Mouse (Mus musculus) liver, embryonic 13.5 days (tissue): ENCODE data around the gene Snn. TPM values are rescaled to one million over a fixed set of nuclear protein-coding genes. Genes with fewer than 3 reads are reported as not detected.

ENCODE experiments used
- ATAC-seq: fragments of 200-750 bp; cut with Nextera tagmentation; 2 replicates; pipeline ENCODE4 v1.8.0; 2017; ENCODE audit warnings: low read depth, mild to moderate bottlenecking, moderate number of reproducible peaks, moderate library complexity
- DNase-seq: peaks from one replicate; pipeline ENCODE4 v3.0.0; 2022
- H3K27ac ChIP-seq: fragments of 300-500 bp; sonication (generic); 2 replicates; pipeline ENCODE4 v1.5.1; 2015; ENCODE audit warnings: moderate library complexity, mild to moderate bottlenecking, inconsistent platforms
- H3K27me3 ChIP-seq: fragments of 300-500 bp; sonication (generic); 2 replicates; pipeline ENCODE4 v1.6.1; 2015; ENCODE audit warnings: mild to moderate bottlenecking, inconsistent platforms
- H3K36me3 ChIP-seq: fragments of 300-500 bp; sonication (generic); 2 replicates; pipeline ENCODE4 v1.6.1; 2015; ENCODE audit warnings: mild to moderate bottlenecking, inconsistent platforms
- H3K4me1 ChIP-seq: fragments of 300-500 bp; sonication (generic); replicated peaks from 2 replicates; pipeline ENCODE4 v1.6.1; 2015; ENCODE audit warnings: inconsistent platforms
- H3K4me2 ChIP-seq: fragments of 300-500 bp; sonication (generic); 2 replicates; pipeline ENCODE4 v1.6.1; 2015; ENCODE audit warnings: inconsistent platforms, mild to moderate bottlenecking, moderate library complexity
- H3K4me3 ChIP-seq: fragments of 300-500 bp; sonication (generic); replicated peaks from 2 replicates; pipeline ENCODE4 v1.5.1; 2015; ENCODE audit warnings: mild to moderate bottlenecking, inconsistent platforms
- H3K9ac ChIP-seq: fragments of 300-500 bp; sonication (generic); 2 replicates; pipeline ENCODE4 v1.6.1; 2015; ENCODE audit warnings: mild to moderate bottlenecking, inconsistent platforms
- H3K9me3 ChIP-seq: fragments of 300-500 bp; sonication (generic); replicated peaks from 2 replicates; pipeline ENCODE4 v1.6.1; 2016; ENCODE audit warnings: inconsistent platforms
- WGBS: fragments of 180-500 bp; shearing (Covaris S2); methylation state at CpG from one replicate; pipeline ENCODE4 v1.1.7; 2015; ENCODE audit not compliant: insufficient replicate concordance; 5-methylcytosine and 5-hydroxymethylcytosine counted together
- polyA plus RNA-seq: library from polyadenylated mRNA; unstranded; fragments of >200 nt; fragmentation: Nextera tagmentation; extraction: Ambion mirVana; gene quantifications from 2 replicates; pipeline ENCODE4 v1.2.1, GENCODE M21; 2015

The Snn gene
- polyA plus RNA-seq, 1 experiment from 2014 or later: 3.0 TPM

GRCm38 (mm10) chr16:11051134-11051533 is 9.6 kb upstream of the Snn start:
- H3K36me3 ChIP-seq: no peaks in the 10 kb centered on the region
- H3K4me1 ChIP-seq: no peaks in the 10 kb centered on the region
- no peaks in the 10 kb centered on the region for H3K9me3 ChIP-seq
- H3K27ac ChIP-seq: no peak overlapping the region
- DNase-seq (no peak), ATAC-seq (no peak)
- H3K4me3 ChIP-seq: no peak overlapping the region
- H3K4me2 ChIP-seq: no peak overlapping the region
- no peaks in the 10 kb centered on the region for H3K27me3 ChIP-seq
- no peak overlapping the region for H3K9ac ChIP-seq
- 80% methylated on average over 11 of the region's 11 CpGs for WGBS

- H3K36me3 ChIP-seq: no peaks in the 10 kb centered on the region
- no peaks in the 10 kb centered on the region for H3K4me1 ChIP-seq
- H3K4me2 ChIP-seq: no peak overlapping the region
- 35% methylated on average over 6 of the region's 6 CpGs for WGBS
- H3K9ac ChIP-seq: no peak overlapping the region
- H3K4me3 ChIP-seq: no peak overlapping the region
- no peaks in the 10 kb centered on the region for H3K27me3 ChIP-seq
- no peaks in the 10 kb centered on the region for H3K9me3 ChIP-seq
- ATAC-seq (no peak), DNase-seq (no peak)
- no peak overlapping the region for H3K27ac ChIP-seq
Measured at GRCm38 (mm10) chr16:11054409-11054808, 6.3 kb upstream of the Snn start.

- DNase-seq (no peak), ATAC-seq (no peak)
- H3K27ac ChIP-seq: no peak overlapping the region
- H3K27me3 ChIP-seq: no peaks in the 10 kb centered on the region
- no peaks in the 10 kb centered on the region for H3K9me3 ChIP-seq
- no peaks in the 10 kb centered on the region for H3K36me3 ChIP-seq
- WGBS: 57% methylated on average over 6 of the region's 6 CpGs
- H3K4me2 ChIP-seq: no peak overlapping the region
- no peak overlapping the region for H3K4me3 ChIP-seq
- no peak overlapping the region for H3K9ac ChIP-seq
- no peaks in the 10 kb centered on the region for H3K4me1 ChIP-seq
Measured at GRCm38 (mm10) chr16:11054871-11055270, 5.9 kb upstream of the Snn start.

GRCm38 (mm10) chr16:11055916-11056315 is 4.8 kb upstream of the Snn start:
- no peak for DNase-seq
- ATAC-seq: no peak
- H3K9ac ChIP-seq: no peak overlapping the region
- H3K36me3 ChIP-seq: no peaks in the 10 kb centered on the region
- H3K27ac ChIP-seq: no peak overlapping the region
- no peaks in the 10 kb centered on the region for H3K4me1 ChIP-seq
- H3K27me3 ChIP-seq: no peaks in the 10 kb centered on the region
- no peak overlapping the region for H3K4me2 ChIP-seq
- no peak overlapping the region for H3K4me3 ChIP-seq
- 72% methylated on average over 5 of the region's 5 CpGs for WGBS
- H3K9me3 ChIP-seq: no peaks in the 10 kb centered on the region

GRCm38 (mm10) chr16:11062794-11063721 is 2.3 kb downstream of the Snn start:
- Histone ChIP-seq H3K4me3 (no peak overlapping the region), H3K27me3 (peaks cover 44% of the 10 kb centered on the region), H3K9me3 (no peaks in the 10 kb centered on the region), H3K27ac (peak overlapping the region; percentile 27; the same call in 1 of the 2 replicates), H3K36me3 (no peaks in the 10 kb centered on the region), H3K4me2 (no peak overlapping the region), H3K4me1 (peaks cover 24% of the 10 kb centered on the region), H3K9ac (no peak overlapping the region)
- WGBS: 35% methylated on average over 13 of the region's 13 CpGs
- DNase-seq: no peak
- no peak for ATAC-seq

- DNase-seq (no peak), ATAC-seq (no peak)
- peaks cover 29% of the 10 kb centered on the region for H3K4me1 ChIP-seq
- WGBS: 63% methylated on average over 4 of the region's 4 CpGs
- no peak overlapping the region for H3K9ac ChIP-seq
- peaks cover 57% of the 10 kb centered on the region for H3K27me3 ChIP-seq
- no peak overlapping the region for H3K4me2 ChIP-seq
- H3K4me3 ChIP-seq: no peak overlapping the region
- H3K36me3 ChIP-seq: no peaks in the 10 kb centered on the region
- H3K27ac ChIP-seq: no peak overlapping the region
- H3K9me3 ChIP-seq: no peaks in the 10 kb centered on the region
Measured at GRCm38 (mm10) chr16:11064341-11064740, 3.6 kb downstream of the Snn start.

- 66% methylated on average over 6 of the region's 6 CpGs for WGBS
- ATAC-seq (no peak), DNase-seq (no peak)
- no peak overlapping the region for H3K27ac ChIP-seq
- no peak overlapping the region for H3K9ac ChIP-seq
- no peak overlapping the region for H3K4me3 ChIP-seq
- H3K4me1 ChIP-seq: peaks cover 33% of the 10 kb centered on the region
- no peak overlapping the region for H3K4me2 ChIP-seq
- H3K9me3 ChIP-seq: no peaks in the 10 kb centered on the region
- no peaks in the 10 kb centered on the region for H3K36me3 ChIP-seq
- peaks cover 61% of the 10 kb centered on the region for H3K27me3 ChIP-seq
Measured at GRCm38 (mm10) chr16:11064742-11065141, 4.0 kb downstream of the Snn start.

- Histone ChIP-seq H3K9ac (no peak overlapping the region), H3K9me3 (no peaks in the 10 kb centered on the region)
- 65% methylated on average over 5 of the region's 5 CpGs for WGBS
Measured at GRCm38 (mm10) chr16:11065431-11065830, 4.7 kb downstream of the Snn start.

GRCm38 (mm10) chr16:11066029-11066832 is 5.5 kb downstream of the Snn start, which contains the start of gene Litaf:
Gene Litaf, minus strand, starts transcription at chr16:11066157.
- 1% methylated on average over 78 of the region's 78 CpGs for WGBS
- H3K27ac ChIP-seq: no peak within 1 kb of the TSS; the same call in 1 of the 2 replicates
- ATAC-seq: peak; percentile 95
- peak within 1 kb of the TSS; percentile 69 for H3K9ac ChIP-seq
- H3K27me3 ChIP-seq: peaks cover 62% of the 10 kb centered on the region
- no peaks in the 10 kb centered on the region for H3K36me3 ChIP-seq
- DNase-seq: peak; percentile 93
- H3K9me3 ChIP-seq: no peaks in the 10 kb centered on the region
- H3K4me1 ChIP-seq: peaks cover 40% of the 10 kb centered on the region
- peak within 1 kb of the TSS; percentile 94 for H3K4me2 ChIP-seq
- H3K4me3 ChIP-seq: peak within 1 kb of the TSS; percentile 67

More at GRCm38 (mm10) chr16:11065431-11065830, 4.7 kb downstream of the Snn start:
- Histone ChIP-seq H3K27me3 (peaks cover 62% of the 10 kb centered on the region), H3K4me1 (peaks cover 40% of the 10 kb centered on the region), H3K36me3 (no peaks in the 10 kb centered on the region), H3K4me2 (peak overlapping the region; percentile 94), H3K27ac (no peak overlapping the region), H3K4me3 (peak overlapping the region; percentile 67; the same call in 1 of the 2 replicates)
- DNase-seq (no peak), ATAC-seq (no peak)

GRCm38 (mm10) chr16:11066833-11067191 is 6.1 kb downstream of the Snn start:
- WGBS: 1% methylated on average over 22 of the region's 22 CpGs
- H3K27me3 ChIP-seq: peaks cover 62% of the 10 kb centered on the region
- peak overlapping the region; percentile 69 for H3K9ac ChIP-seq
- H3K4me1 ChIP-seq: peaks cover 40% of the 10 kb centered on the region
- ATAC-seq (no peak), DNase-seq (no peak)
- no peaks in the 10 kb centered on the region for H3K9me3 ChIP-seq
- H3K27ac ChIP-seq: no peak overlapping the region
- peak overlapping the region; percentile 67 for H3K4me3 ChIP-seq
- H3K4me2 ChIP-seq: peak overlapping the region; percentile 94
- no peaks in the 10 kb centered on the region for H3K36me3 ChIP-seq

- no peak overlapping the region for H3K27ac ChIP-seq
- WGBS: 77% methylated on average over 3 of the region's 3 CpGs
Measured at GRCm38 (mm10) chr16:11068666-11069065, 7.9 kb downstream of the Snn start.

More at GRCm38 (mm10) chr16:11068666-11069065, 7.9 kb downstream of the Snn start:
- ATAC-seq (no peak), DNase-seq (no peak)
- Histone ChIP-seq H3K4me1 (peaks cover 30% of the 10 kb centered on the region), H3K4me3 (no peak overlapping the region), H3K27me3 (peaks cover 57% of the 10 kb centered on the region), H3K9me3 (no peaks in the 10 kb centered on the region), H3K36me3 (peaks cover 3% of the 10 kb centered on the region; the same call in 1 of the 2 replicates), H3K9ac (no peak overlapping the region), H3K4me2 (no peak overlapping the region)
